Mouse (Mus musculus): ENCODE measurements around the gene Themis2.
"Not testable (repeated sequence)": the region's sequence is repeated elsewhere in the genome, so short reads cannot be mapped to it uniquely, and the experiment has no call there.

Gene Themis2

GRCm38 (mm10) chr4:132798666-132799065, 2.5 kb upstream of the Themis2 start:
- not testable (repeated sequence) for DNase-seq

GRCm38 (mm10) chr4:132798028-132798427, 1.8 kb upstream of the Themis2 start:
- DNase-seq = no peak

DNA sequence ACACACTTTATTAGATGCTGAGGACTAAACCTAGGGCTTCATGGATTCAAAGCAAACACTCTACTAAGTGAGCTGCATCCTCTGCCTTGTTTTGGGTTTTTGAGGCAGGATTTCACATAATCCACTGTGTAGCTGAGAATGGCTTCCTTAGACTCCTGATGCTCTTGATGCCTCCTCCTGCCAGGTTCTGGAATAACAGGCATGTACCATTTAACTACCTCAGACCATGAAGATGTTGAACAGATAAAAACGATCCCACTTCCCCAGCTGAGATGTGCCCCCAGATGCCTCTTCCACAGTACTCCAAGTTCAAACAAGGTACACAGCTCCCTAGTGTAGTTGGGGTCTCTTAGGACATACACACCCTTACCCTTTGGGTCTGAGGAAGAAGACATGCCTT, 1.3 kb upstream of the Themis2 start:
- DNase-seq = no peak

DNA sequence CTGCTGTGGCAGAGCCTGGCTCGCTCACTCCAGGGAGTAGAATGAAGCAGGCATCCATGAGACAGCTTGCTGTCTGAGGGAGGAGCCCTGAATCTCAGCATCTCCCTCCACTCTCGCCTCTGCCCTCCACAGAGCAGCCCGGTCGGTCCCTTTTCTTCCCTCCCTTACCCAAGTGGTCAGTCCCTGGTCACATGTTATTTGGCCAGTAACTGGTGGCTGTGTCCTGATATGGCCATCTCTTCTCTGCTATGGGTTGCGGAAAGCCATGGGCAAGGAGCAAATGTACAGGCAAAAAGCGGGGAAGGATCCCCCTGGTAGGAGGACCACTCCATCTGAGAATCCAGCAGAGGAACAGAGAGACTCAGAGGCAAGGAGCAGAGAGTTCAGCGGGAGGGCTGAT, 1.0 kb downstream of the Themis2 start:
- no peak for DNase-seq

- DNase-seq = no peak
Observed at GRCm38 (mm10) chr4:132794760-132795159, 1.4 kb downstream of the Themis2 start.

DNA sequence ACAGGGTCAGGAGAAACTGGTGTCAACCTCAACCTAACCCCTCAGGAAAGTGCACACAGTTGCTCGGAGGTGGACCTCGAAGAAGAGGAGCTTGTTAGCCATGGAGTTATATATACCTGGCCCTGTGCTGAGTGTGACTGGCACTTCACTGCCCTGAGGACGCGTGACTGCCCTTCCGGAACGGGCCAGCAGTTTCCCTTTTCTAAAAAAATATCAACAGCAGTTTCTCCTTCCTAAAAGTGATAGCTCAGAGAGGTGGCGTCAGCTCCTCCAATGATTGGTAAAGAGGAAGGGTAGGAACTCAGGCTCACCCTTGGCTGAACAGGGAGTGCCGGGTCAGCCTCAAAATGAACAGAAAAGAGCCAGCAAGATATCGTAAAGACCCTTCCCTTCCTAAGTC, 2.2 kb downstream of the Themis2 start:
- DNase-seq = peak in 1 of 2 experiments; percentile 34

GRCm38 (mm10) chr4:132793322-132794004, 2.7 kb downstream of the Themis2 start:
- not testable (repeated sequence) for DNase-seq

- no peak for DNase-seq
Observed at GRCm38 (mm10) chr4:132789731-132790130, 6.5 kb downstream of the Themis2 start.

DNA sequence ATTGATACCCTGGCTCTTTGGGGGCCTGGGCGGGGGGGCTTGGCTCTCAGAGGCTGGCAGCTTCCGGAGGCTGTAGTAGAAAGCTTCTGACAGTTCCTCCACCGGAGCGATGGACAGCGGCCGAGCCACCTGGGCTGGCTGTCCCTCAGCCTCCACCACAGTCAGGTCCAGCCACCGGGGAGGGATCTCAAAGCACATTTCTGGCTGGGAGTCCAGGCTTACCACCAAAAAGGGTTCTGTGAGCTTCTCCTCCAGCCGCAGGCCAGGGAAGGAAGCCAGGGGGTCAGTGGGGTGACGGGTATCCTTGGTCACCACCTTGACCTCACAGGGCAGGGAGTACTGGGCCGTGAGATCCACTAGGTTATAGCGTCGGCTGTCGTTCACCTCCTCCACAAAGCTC, 11.0 kb downstream of the Themis2 start:
- peak in 1 of 2 experiments; percentile 18 for DNase-seq

GRCm38 (mm10) chr4:132783732-132784131, 12.5 kb downstream of the Themis2 start:
- no peak for DNase-seq

DNA sequence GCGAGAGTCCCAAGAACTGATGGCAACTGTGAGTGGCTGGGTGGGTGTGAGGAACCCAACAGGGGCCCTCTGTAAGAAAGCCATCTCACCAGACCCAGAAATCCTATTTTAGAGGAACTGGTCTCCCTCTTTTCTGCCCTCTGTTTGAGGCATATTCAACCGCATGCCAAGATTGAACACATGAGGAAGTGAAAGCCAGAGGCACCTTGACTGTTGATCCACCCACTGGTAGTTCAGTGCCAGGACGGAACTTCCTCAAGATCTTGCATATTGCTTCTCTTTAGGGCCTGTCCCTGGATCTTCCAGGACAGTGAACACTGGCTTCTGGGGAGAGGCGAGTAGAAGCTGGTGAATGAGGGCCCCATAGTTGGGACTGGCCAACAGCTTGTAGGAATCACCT, 15.9 kb downstream of the Themis2 start:
- no peak for DNase-seq

- no peak for DNase-seq
Observed at GRCm38 (mm10) chr4:132778562-132779201, 17.5 kb downstream of the Themis2 start.

DNA sequence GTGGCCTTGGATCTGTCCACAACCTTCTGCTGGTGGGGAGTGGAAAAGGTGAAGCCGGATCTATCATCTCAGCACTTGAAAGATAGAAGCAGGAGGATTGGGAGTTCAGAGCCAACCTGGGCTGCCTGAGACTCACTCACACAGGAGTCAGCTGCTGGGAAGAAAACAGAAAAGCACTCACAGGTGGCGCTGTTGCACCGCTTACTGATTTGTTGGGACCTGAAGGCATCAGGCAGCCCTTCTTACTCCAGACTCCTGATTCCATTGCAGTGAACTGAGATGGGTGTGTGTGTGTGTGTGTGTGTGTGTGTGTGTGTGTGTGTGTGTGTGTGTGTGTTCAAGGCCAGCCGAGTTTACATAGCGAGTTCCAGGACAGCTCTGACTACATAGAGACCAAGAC, 19.4 kb downstream of the Themis2 start:
- peak; percentile 66 to 89 for DNase-seq

DNA sequence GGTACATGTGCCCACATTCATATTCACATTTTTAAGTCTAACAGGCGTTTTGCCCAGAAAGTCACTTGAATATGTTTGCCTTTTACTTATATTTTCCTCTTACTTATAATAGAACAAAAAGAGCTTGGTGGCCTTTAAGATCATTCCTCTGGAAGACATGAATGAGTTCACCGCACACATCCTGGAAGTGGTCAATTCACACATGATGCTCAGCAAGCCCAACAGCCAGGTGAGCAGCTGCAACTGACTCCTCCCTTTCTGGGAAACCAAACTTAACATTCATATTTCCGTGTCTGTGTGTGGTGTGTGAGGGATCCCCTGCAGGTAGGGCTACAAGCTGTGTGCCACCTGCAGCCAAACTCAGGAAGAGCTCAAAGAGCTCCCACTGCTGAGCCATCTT, 21.3 kb downstream of the Themis2 start:
- DNase-seq = no peak

GRCm38 (mm10) chr4:132771776-132772175, 24.4 kb downstream of the Themis2 start:
- no peak for DNase-seq

GRCm38 (mm10) chr4:132767914-132768876, 28.0 kb downstream of the Themis2 start, which contains the start of gene Rpa2:
Gene Rpa2 (plus strand): TSS chr4:132768332.
- DNase-seq = peak; percentile 99

GRCm38 (mm10) chr4:132763125-132763524, 33.1 kb downstream of the Themis2 start:
- DNase-seq = not testable (repeated sequence)

DNA sequence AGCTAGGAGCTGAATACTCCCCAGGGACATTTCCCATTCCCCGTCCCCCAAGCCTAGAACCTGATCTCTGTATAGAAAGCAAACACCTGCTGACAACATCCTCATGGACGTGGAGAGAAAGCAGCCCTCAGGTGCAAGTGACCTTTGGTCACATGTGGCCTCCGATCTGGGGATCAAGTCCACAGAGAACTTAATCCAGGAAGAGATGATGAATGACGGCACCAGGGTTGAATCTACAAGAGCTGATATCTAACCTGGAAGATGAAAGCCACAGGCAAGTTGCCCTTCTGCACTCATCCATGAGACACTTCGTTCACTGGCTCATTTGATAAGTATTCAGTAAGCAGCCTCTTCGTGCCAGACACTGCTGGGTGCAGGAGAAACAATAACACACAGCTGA, 33.6 kb downstream of the Themis2 start:
- peak; percentile 11 to 29 for DNase-seq

DNA sequence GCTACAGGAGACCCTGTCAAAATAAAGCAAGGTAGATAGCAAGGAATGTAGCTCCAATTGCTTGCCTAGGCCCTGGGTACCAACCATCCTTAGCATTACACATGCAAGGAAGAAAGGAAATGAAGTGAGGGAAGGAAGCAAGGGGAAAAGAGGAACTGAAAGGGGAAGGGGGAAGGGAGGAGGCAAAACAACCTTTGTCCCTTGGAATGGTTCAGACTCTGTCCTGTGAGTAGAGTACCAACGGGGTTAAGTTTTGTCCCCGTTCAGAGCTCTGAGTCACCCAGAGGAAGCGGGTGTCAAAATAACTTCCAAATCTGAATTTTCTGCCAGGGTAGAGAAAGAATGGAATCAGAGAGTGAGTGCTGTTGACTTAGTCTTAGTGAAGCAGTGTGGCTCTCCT, 35.9 kb downstream of the Themis2 start:
- DNase-seq = peak; percentile 34 to 42

- no peak for DNase-seq
Observed at GRCm38 (mm10) chr4:132757633-132758351, 38.4 kb downstream of the Themis2 start.

DNA sequence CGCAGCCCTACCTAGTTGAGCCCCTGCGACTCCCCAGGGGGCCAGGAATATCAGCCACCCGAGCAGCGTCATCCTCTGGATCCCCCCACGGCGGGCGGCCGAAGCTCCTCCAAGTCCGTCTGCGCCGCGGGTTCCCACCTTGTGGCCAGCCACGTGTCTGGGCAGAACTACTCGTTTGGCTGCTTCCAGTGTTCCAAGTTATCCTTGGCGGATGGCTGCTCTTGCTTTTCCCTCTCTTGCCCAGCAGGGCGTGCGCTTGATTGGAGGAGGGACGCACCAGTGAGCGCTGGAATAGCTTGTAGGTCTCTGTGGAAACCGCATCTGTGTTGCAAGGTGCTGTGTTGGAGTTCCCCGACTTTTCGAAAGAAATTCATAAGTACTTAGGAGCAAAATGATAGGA, 39.2 kb downstream of the Themis2 start, which contains the start of gene Smpdl3b:
TSS of gene Smpdl3b (minus strand) at position 279 of the 400 bp plus-strand sequence.
- DNase-seq = peak; percentile 85 to 86

DNA sequence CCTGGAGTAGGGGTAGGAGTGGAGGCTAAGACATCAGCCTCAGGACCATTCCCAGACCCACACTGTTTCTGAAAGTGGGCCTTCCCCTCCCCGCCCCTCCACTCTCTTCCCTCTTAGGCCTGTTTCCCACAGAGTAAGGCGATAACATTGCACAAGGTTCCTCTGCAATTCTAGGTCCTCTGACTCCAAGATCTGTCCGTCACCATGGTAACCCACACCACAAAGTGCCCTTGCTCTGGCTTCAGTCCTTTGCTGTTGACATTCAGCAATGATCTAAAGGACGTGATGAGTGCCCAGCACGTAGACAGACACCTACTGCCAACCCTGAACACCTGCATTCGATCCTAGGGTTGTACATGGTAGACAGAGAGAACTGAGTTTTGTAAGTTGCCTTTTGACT, 43.2 kb downstream of the Themis2 start:
- DNase-seq = no peak
